Mouse (Mus musculus) olfactory bulb, adult 2 months (tissue): ENCODE results near the gene Gm21885. TPM values are rescaled to one million over a fixed set of nuclear protein-coding genes. Genes with fewer than 3 reads are reported as not detected.
A peak's percentile ranks its signal among the peaks of the same experiment; 100 is the strongest.

Experiments
- H3K27ac ChIP-seq: fragments of 200-500 bp; 2 replicates; pipeline ENCODE4 v1.5.1; 2012; ENCODE audit warnings: low read depth, low read length; ENCODE audit not compliant: insufficient read depth
- H3K4me1 ChIP-seq: fragments of 200-500 bp; 2 replicates; pipeline ENCODE4 v1.6.1; 2012; ENCODE audit warnings: low read length; ENCODE audit not compliant: control insufficient read depth, insufficient read depth
- H3K4me3 ChIP-seq: fragments of 200-500 bp; 2 replicates; pipeline ENCODE4 v1.5.1; 2012; ENCODE audit warnings: mild to moderate bottlenecking, low read depth, low read length, moderate library complexity; ENCODE audit not compliant: insufficient read depth
- CTCF ChIP-seq: fragments of 200-500 bp; IDR thresholded peaks from 2 replicates; pipeline ENCODE4 v1.5.1; 2012; ENCODE audit warnings: low read depth, mild to moderate bottlenecking, low read length, moderate library complexity; ENCODE audit not compliant: insufficient read depth
- POLR2A ChIP-seq: fragments of 200-500 bp; IDR thresholded peaks from 2 replicates; pipeline ENCODE4 v1.6.1; 2012; ENCODE audit warnings: mild to moderate bottlenecking, low read depth, low read length, moderate library complexity; ENCODE audit not compliant: insufficient read depth
- WGBS: fragments of 180-500 bp; shearing (Covaris S2); methylation state at CpG from one replicate; pipeline ENCODE4 v1.1.7; 2018; 5-methylcytosine and 5-hydroxymethylcytosine counted together
- polyA plus RNA-seq: library from polyadenylated mRNA; stranded (reverse); fragments of >200 nt; gene quantifications from 2 replicates; pipeline ENCODE4 v1.2.4, GENCODE M21; 2012; ENCODE audit warnings: low replicate concordance; ENCODE audit not compliant: missing spikeins, insufficient read depth, insufficient read length

The Gm21885 gene
- polyA plus RNA-seq: not detected in 2 replicates

GRCm38 (mm10) chr11:94281199-94282181 is at the start of gene Gm21885:
Gm21885 (plus strand) TSS chr11:94281873.
- TF ChIP-seq POLR2A (no peak), CTCF (no peak)
- no peak within 1 kb of the TSS for H3K27ac ChIP-seq
- H3K4me1 ChIP-seq: peaks cover 2% of the 10 kb centered on the region; the same call in 1 of the 2 replicates
- 63% methylated on average over 11 of the region's 11 CpGs for WGBS
- H3K4me3 ChIP-seq: no peak within 1 kb of the TSS

- H3K27ac ChIP-seq: no peak overlapping the region
- WGBS: 76% methylated on average over 6 of the region's 6 CpGs
- TF ChIP-seq POLR2A (no peak), CTCF (no peak)
- peaks cover 17% of the 10 kb centered on the region for H3K4me1 ChIP-seq
- no peak overlapping the region for H3K4me3 ChIP-seq
These were observed 48.3 kb upstream of the Gm21885 start for GRCm38 (mm10) chr11:94233405-94233804.

GRCm38 (mm10) chr11:94234380-94234779 is 47.3 kb upstream of the Gm21885 start:
- TF ChIP-seq CTCF: no peak
- TF ChIP-seq POLR2A: no peak
- Histone ChIP-seq H3K4me1 (peaks cover 17% of the 10 kb centered on the region), H3K4me3 (no peak overlapping the region), H3K27ac (no peak overlapping the region)
- WGBS: 90% methylated on average over 12 of the region's 12 CpGs

GRCm38 (mm10) chr11:94234857-94235256 is 46.8 kb upstream of the Gm21885 start:
- Histone ChIP-seq H3K4me3 (no peak overlapping the region), H3K27ac (no peak overlapping the region), H3K4me1 (peaks cover 19% of the 10 kb centered on the region)
- WGBS: 93% methylated on average over 8 of the region's 8 CpGs
- no peak for TF ChIP-seq POLR2A
- TF ChIP-seq CTCF: no peak

- WGBS: 20% methylated on average over 3 of the region's 3 CpGs
- H3K27ac ChIP-seq: peak overlapping the region; percentile 29; the same call in 1 of the 2 replicates
- H3K4me1 ChIP-seq: peaks cover 22% of the 10 kb centered on the region
- TF ChIP-seq CTCF: peak; percentile 54
- TF ChIP-seq POLR2A: no peak
- H3K4me3 ChIP-seq: no peak overlapping the region
These were observed 45.6 kb upstream of the Gm21885 start for GRCm38 (mm10) chr11:94236074-94236473.

- 95% methylated on average over 8 of the region's 8 CpGs for WGBS
- no peak for TF ChIP-seq CTCF
- H3K4me3 ChIP-seq: no peak overlapping the region
- no peak overlapping the region for H3K27ac ChIP-seq
- peaks cover 23% of the 10 kb centered on the region for H3K4me1 ChIP-seq
These were observed 42.9 kb upstream of the Gm21885 start for GRCm38 (mm10) chr11:94238786-94239185.

GRCm38 (mm10) chr11:94239706-94240105 is 42.0 kb upstream of the Gm21885 start:
- TF ChIP-seq POLR2A (no peak), CTCF (no peak)
- Histone ChIP-seq H3K4me3 (no peak overlapping the region), H3K27ac (no peak overlapping the region), H3K4me1 (peaks cover 26% of the 10 kb centered on the region)
- WGBS: 39% methylated on average over 9 of the region's 9 CpGs

GRCm38 (mm10) chr11:94242760-94243421 is 38.8 kb upstream of the Gm21885 start:
- 0 out of 2 replicates have a peak overlapping the region, but pooled peaks have one; percentile 3 for H3K4me3 ChIP-seq
- TF ChIP-seq CTCF: no peak
- TF ChIP-seq POLR2A: no peak
- H3K4me1 ChIP-seq: peaks cover 35% of the 10 kb centered on the region
- WGBS: 32% methylated on average over 29 of the region's 29 CpGs
- H3K27ac ChIP-seq: no peak overlapping the region

- no peak overlapping the region for H3K27ac ChIP-seq
- TF ChIP-seq CTCF: no peak
- TF ChIP-seq POLR2A: no peak
- 57% methylated on average over 15 of the region's 15 CpGs for WGBS
- no peak overlapping the region for H3K4me3 ChIP-seq
- peaks cover 35% of the 10 kb centered on the region for H3K4me1 ChIP-seq
These were observed 38.1 kb upstream of the Gm21885 start for GRCm38 (mm10) chr11:94243422-94244180.
